Mouse (Mus musculus): ENCODE data around the gene Magohb. TPM values are rescaled to one million over a fixed set of nuclear protein-coding genes. Genes with fewer than 3 reads are reported as not detected.

Magohb gene
- 22.0 TPM for polyA plus RNA-seq (2012; fragmentation: generic; extraction: Trizol)

DNA sequence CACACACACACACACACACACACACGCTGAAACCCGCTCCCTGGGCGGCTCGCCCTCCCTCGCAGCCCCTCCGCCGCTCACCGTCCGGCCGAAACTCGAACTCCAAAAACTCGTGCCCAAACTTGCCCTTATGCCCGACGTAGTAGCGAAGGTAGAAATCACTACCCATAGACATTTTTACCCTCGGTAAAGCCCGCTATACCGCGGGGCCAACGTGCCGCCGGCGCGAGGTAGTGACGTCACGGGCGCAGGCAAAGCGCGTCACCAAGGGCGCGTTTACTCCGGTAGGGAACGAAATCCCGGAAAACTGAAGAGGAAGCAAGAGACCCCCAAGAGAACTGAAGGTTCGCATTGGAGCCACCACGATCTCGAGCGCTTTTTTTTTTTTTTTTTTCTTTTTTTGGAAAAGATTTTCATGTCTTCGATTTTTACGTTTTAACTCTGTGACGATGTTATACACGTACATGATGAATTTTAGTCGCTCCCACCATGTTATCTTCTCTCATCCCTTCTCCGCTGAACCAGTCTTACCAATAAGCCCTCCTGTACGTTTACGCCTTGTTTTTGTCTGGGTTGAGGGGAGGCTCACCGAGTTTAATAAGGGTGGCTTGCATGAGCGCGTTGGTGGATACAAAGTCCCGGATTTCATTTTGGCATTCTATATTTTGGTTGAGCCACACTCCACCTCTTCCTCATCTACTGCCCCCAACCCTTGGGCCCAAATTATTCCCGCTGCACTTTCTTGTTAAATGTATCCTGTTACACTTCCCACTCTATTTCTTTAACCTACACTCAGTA is at the start of gene Magohb:
Magohb (minus strand) TSS at position 254 of the 798 bp plus-strand sequence.
- peak within 1 kb of the TSS; percentile 89 for H3K4me2 ChIP-seq (ENCODE audit: low read depth)
- no peaks in the 10 kb centered on the region for H3K36me3 ChIP-seq (ENCODE audit: control insufficient read depth, insufficient read depth)
- peak within 1 kb of the TSS; percentile 38 for H3ac ChIP-seq (ENCODE audit: control insufficient read depth, insufficient read length)
- H3K27me3 ChIP-seq (ENCODE audit: control insufficient read depth, insufficient read depth, insufficient read length), result no peaks in the 10 kb centered on the region
- TF ChIP-seq TCF3 (IDR thresholded peaks at IDR 0.05; ENCODE audit: insufficient read length, low read depth) (no peak), SRF (IDR thresholded peaks at IDR 0.05; ENCODE audit: control insufficient read depth, insufficient read length, low read depth) (peak; percentile 89), CEBPB (IDR thresholded peaks at IDR 0.05; ENCODE audit: insufficient read depth, poor library complexity, severe bottlenecking) (no peak), POLR2AphosphoS2 (IDR thresholded peaks at IDR 0.05; ENCODE audit: insufficient read length, low read depth) (peak; percentile 26), POLR2A (IDR thresholded peaks at IDR 0.05; ENCODE audit: insufficient read length, low read depth) (peak; percentile 38)
- peak within 1 kb of the TSS; percentile 89 for H3K4me3 ChIP-seq
- peaks cover 19% of the 10 kb centered on the region for H3K79me2 ChIP-seq (ENCODE audit: control insufficient read depth, insufficient read depth)

DNA sequence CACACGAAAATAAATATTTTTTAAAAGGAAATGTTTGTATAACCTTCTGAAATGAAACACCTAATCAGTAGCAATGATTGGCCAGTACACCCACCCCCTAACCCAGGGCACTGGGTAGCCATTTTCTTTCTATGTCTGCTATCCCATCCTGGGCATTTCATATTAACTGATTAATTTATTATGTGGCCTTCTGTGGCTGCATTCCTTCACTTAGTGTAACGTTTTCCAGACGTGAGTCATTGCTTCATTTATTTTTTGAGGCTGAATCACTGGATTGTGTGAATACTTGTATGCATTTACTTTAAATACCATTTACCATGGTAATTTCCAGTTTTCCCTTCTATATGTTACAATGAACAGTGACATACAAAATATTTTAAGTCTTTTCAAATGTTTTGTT is 47.0 kb upstream of the Magohb start:
- H3K4me3 ChIP-seq, result no peak overlapping the region
- no peaks in the 10 kb centered on the region for H3K79me2 ChIP-seq (ENCODE audit: control insufficient read depth, insufficient read depth)
- no peak overlapping the region for H3ac ChIP-seq (ENCODE audit: control insufficient read depth, insufficient read length)
- TF ChIP-seq REST (IDR thresholded peaks at IDR 0.05; ENCODE audit: insufficient read depth, insufficient read length) (no peak), POLR2AphosphoS2 (IDR thresholded peaks at IDR 0.05; ENCODE audit: insufficient read length, low read depth) (no peak), MYOD1 (IDR thresholded peaks at IDR 0.05; ENCODE audit: control insufficient read depth in 1 of 3, insufficient read length in 2 of 3, low read depth in 2 of 3) (no peak), CEBPB (IDR thresholded peaks at IDR 0.05; ENCODE audit: insufficient read depth, poor library complexity, severe bottlenecking) (no peak), USF1 (IDR thresholded peaks at IDR 0.05; ENCODE audit: low read depth) (no peak), E2F4 (IDR thresholded peaks at IDR 0.05; ENCODE audit: insufficient read depth) (no peak), MAX (IDR thresholded peaks at IDR 0.05; ENCODE audit: low read depth) (no peak), MYOG (IDR thresholded peaks at IDR 0.05; ENCODE audit: control insufficient read depth in 1 of 3, insufficient read depth in 1 of 3, insufficient read length in 2 of 3, low read depth in 2 of 3) (no peak), SRF (IDR thresholded peaks at IDR 0.05; ENCODE audit: control insufficient read depth, insufficient read length, low read depth) (no peak), TCF12 (IDR thresholded peaks at IDR 0.05; ENCODE audit: insufficient read depth, poor library complexity, severe bottlenecking) (no peak), POLR2A (IDR thresholded peaks at IDR 0.05; ENCODE audit: insufficient read length, low read depth) (no peak), TCF3 (IDR thresholded peaks at IDR 0.05; ENCODE audit: insufficient read length, low read depth) (no peak)
- H3K27me3 ChIP-seq (ENCODE audit: control insufficient read depth, insufficient read depth, insufficient read length), result no peaks in the 10 kb centered on the region
- H3K4me2 ChIP-seq (ENCODE audit: low read depth), result peak overlapping the region; percentile 42
- no peaks in the 10 kb centered on the region for H3K36me3 ChIP-seq (ENCODE audit: control insufficient read depth, insufficient read depth)

DNA sequence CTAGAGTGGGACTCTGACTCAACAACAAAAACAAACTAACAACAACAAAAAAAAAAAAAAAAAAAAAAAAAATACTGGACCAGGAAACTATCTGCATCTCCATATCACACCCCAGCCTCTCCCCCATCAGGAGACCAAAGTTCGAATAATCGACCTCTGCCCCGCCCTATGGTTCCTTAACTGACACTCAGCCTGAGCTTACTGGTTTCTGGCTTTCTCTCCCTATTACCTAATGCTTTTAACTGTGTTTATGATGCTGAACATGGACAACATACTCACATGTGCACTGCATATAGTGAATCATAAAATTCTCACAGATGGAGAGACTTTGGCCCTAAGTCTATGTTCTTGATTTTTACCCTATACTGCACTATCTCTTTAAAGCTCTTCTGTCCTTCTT is 46.3 kb upstream of the Magohb start:
- Histone ChIP-seq H3K36me3 (ENCODE audit: control insufficient read depth, insufficient read depth) (no peaks in the 10 kb centered on the region), H3K4me3 (no peak overlapping the region), H3K79me2 (ENCODE audit: control insufficient read depth, insufficient read depth) (no peaks in the 10 kb centered on the region), H3K4me2 (ENCODE audit: low read depth) (peak overlapping the region; percentile 42), H3ac (ENCODE audit: control insufficient read depth, insufficient read length) (no peak overlapping the region), H3K27me3 (ENCODE audit: control insufficient read depth, insufficient read depth, insufficient read length) (no peaks in the 10 kb centered on the region)
- TF ChIP-seq POLR2A (IDR thresholded peaks at IDR 0.05; ENCODE audit: insufficient read length, low read depth) (no peak), CEBPB (IDR thresholded peaks at IDR 0.05; ENCODE audit: insufficient read depth, poor library complexity, severe bottlenecking) (no peak), SRF (IDR thresholded peaks at IDR 0.05; ENCODE audit: control insufficient read depth, insufficient read length, low read depth) (no peak), MAX (IDR thresholded peaks at IDR 0.05; ENCODE audit: low read depth) (no peak), MYOD1 (IDR thresholded peaks at IDR 0.05; ENCODE audit: control insufficient read depth in 1 of 3, insufficient read length in 2 of 3, low read depth in 2 of 3) (no peak), TCF12 (IDR thresholded peaks at IDR 0.05; ENCODE audit: insufficient read depth, poor library complexity, severe bottlenecking) (no peak), TCF3 (IDR thresholded peaks at IDR 0.05; ENCODE audit: insufficient read length, low read depth) (no peak), E2F4 (IDR thresholded peaks at IDR 0.05; ENCODE audit: insufficient read depth) (no peak), USF1 (IDR thresholded peaks at IDR 0.05; ENCODE audit: low read depth) (no peak), POLR2AphosphoS2 (IDR thresholded peaks at IDR 0.05; ENCODE audit: insufficient read length, low read depth) (no peak), REST (IDR thresholded peaks at IDR 0.05; ENCODE audit: insufficient read depth, insufficient read length) (no peak), MYOG (IDR thresholded peaks at IDR 0.05; ENCODE audit: control insufficient read depth in 1 of 3, insufficient read depth in 1 of 3, insufficient read length in 2 of 3, low read depth in 2 of 3) (no peak)

DNA sequence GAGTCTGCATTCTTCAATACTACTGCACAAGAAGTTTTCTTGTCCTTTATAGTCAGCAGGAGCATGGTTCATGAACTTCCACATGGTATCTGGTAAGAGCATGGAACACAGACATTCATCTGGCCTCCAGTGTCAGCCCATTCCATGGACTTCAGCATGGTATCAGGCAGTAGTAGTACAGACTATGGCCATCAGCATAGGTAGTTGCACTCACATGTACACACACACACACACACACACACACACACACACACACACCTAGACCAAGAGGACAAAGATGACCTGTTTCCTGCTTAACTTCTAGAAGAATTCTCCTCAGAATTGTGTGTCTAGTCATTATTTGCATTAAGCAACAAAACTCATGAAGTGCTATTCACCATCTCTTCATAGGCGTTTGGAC is 45.7 kb upstream of the Magohb start:
- no peak overlapping the region for H3K4me3 ChIP-seq
- H3K4me2 ChIP-seq (ENCODE audit: low read depth), result no peak overlapping the region
- TF ChIP-seq TCF12 (IDR thresholded peaks at IDR 0.05; ENCODE audit: insufficient read depth, poor library complexity, severe bottlenecking) (no peak), SRF (IDR thresholded peaks at IDR 0.05; ENCODE audit: control insufficient read depth, insufficient read length, low read depth) (no peak), USF1 (IDR thresholded peaks at IDR 0.05; ENCODE audit: low read depth) (no peak), POLR2AphosphoS2 (IDR thresholded peaks at IDR 0.05; ENCODE audit: insufficient read length, low read depth) (no peak)
- no peak overlapping the region for H3ac ChIP-seq (ENCODE audit: control insufficient read depth, insufficient read length)
- no peaks in the 10 kb centered on the region for H3K36me3 ChIP-seq (ENCODE audit: control insufficient read depth, insufficient read depth)
- no peaks in the 10 kb centered on the region for H3K79me2 ChIP-seq (ENCODE audit: control insufficient read depth, insufficient read depth)
- H3K27me3 ChIP-seq (ENCODE audit: control insufficient read depth, insufficient read depth, insufficient read length), result no peaks in the 10 kb centered on the region

DNA sequence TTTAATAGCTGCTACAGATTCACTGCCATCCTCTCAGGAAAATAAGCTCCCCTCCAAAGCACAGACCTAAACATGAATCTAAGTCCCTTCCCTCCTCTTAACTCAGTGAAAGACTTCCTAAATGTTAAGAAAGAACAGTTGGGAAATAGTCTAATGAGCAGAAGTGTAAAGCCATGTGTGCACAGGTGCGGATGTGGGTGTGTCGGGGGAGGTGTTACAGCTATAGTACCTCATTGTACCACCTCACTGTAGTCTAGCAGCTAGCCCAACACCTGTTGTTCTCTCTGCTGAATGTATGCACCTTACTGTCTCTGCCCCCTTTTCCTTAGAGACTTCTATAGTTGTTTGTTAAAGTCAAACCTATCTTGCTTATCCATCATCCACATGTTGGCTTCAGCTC is 34.0 kb upstream of the Magohb start:
- no peak overlapping the region for H3K4me3 ChIP-seq
- no peak overlapping the region for H3ac ChIP-seq (ENCODE audit: control insufficient read depth, insufficient read length)

More for the DNA sequence above, 34.0 kb upstream of the Magohb start:
- H3K27me3 ChIP-seq (ENCODE audit: control insufficient read depth, insufficient read depth, insufficient read length), result no peaks in the 10 kb centered on the region
- H3K79me2 ChIP-seq (ENCODE audit: control insufficient read depth, insufficient read depth), result no peaks in the 10 kb centered on the region
- no peak overlapping the region for H3K4me2 ChIP-seq (ENCODE audit: low read depth)
- TF ChIP-seq E2F4 (IDR thresholded peaks at IDR 0.05; ENCODE audit: insufficient read depth) (no peak), CEBPB (IDR thresholded peaks at IDR 0.05; ENCODE audit: insufficient read depth, poor library complexity, severe bottlenecking) (no peak), TCF12 (IDR thresholded peaks at IDR 0.05; ENCODE audit: insufficient read depth, poor library complexity, severe bottlenecking) (no peak), POLR2A (IDR thresholded peaks at IDR 0.05; ENCODE audit: insufficient read length, low read depth) (no peak)
- no peaks in the 10 kb centered on the region for H3K36me3 ChIP-seq (ENCODE audit: control insufficient read depth, insufficient read depth)
